Mouse (Mus musculus): ENCODE results near the gene Cyp2j13.

GRCm38 (mm10) chr4:96077261-96078125 lies at the start of gene Cyp2j13:
- TF ChIP-seq EP300 (IDR thresholded peaks at IDR 0.05; ENCODE audit: low read depth) (no peak), CTCF (IDR thresholded peaks at IDR 0.05; ENCODE audit: low read depth) (no peak)
